Mouse (Mus musculus) embryonic facial prominence, embryonic 15.5 days (tissue): Measurements from ENCODE around the gene Dock3. TPM values are rescaled to one million over a fixed set of nuclear protein-coding genes. Genes with fewer than 3 reads are reported as not detected.

Experiments used
- ATAC-seq: fragments of 200-750 bp; cut with Nextera tagmentation; 2 replicates; pipeline ENCODE4 v1.8.0; 2017; ENCODE audit warnings: low read depth, moderate TSS enrichment; ENCODE audit not compliant: insufficient number of reproducible peaks, low FRiP score, low TSS enrichment
- H3K27ac ChIP-seq: fragments of 300-500 bp; sonication (generic); replicated peaks from 2 replicates; pipeline ENCODE4 v1.5.1; 2015; ENCODE audit warnings: mild to moderate bottlenecking, inconsistent platforms
- H3K27me3 ChIP-seq: fragments of 300-500 bp; sonication (generic); 2 replicates; pipeline ENCODE4 v1.6.1; 2015; ENCODE audit warnings: inconsistent platforms
- H3K36me3 ChIP-seq: fragments of 300-500 bp; sonication (generic); 2 replicates; pipeline ENCODE4 v1.6.1; 2015; ENCODE audit warnings: mild to moderate bottlenecking, inconsistent platforms
- H3K4me1 ChIP-seq: fragments of 300-500 bp; sonication (generic); 2 replicates; pipeline ENCODE4 v1.6.1; 2015; ENCODE audit warnings: inconsistent platforms
- H3K4me2 ChIP-seq: fragments of 300-500 bp; sonication (generic); replicated peaks from 2 replicates; pipeline ENCODE4 v1.6.1; 2015; ENCODE audit warnings: mild to moderate bottlenecking, inconsistent platforms
- H3K4me3 ChIP-seq: fragments of 300-500 bp; sonication (generic); replicated peaks from 2 replicates; pipeline ENCODE4 v1.5.1; 2015; ENCODE audit warnings: mild to moderate bottlenecking, inconsistent platforms
- H3K9ac ChIP-seq: fragments of 300-500 bp; sonication (generic); 2 replicates; pipeline ENCODE4 v1.6.1; 2015; ENCODE audit warnings: inconsistent platforms
- H3K9me3 ChIP-seq: fragments of 300-500 bp; sonication (generic); replicated peaks from 2 replicates; pipeline ENCODE4 v1.6.1; 2016; ENCODE audit warnings: inconsistent platforms
- WGBS: fragments of 180-500 bp; shearing (Covaris S2); methylation state at CpG from one replicate; pipeline ENCODE4 v1.1.7; 2015; 5-methylcytosine and 5-hydroxymethylcytosine counted together
- microRNA-seq: library from miRNA; unstranded; fragments of <30 nt; microRNA quantifications from one replicate; pipeline ENCODE4, GENCODE M21; 2016; ENCODE audit warnings: borderline number of aligned reads
- polyA plus RNA-seq: library from polyadenylated mRNA; unstranded; fragments of >200 nt; fragmentation: Nextera tagmentation; extraction: Ambion mirVana; gene quantifications from 2 replicates; pipeline ENCODE4 v1.2.1, GENCODE M21; 2015

The Dock3 gene
- polyA plus RNA-seq, 1 experiment from 2014 or later, result 0.56 TPM

- no peak overlapping the region for H3K27ac ChIP-seq
- H3K9me3 ChIP-seq, result no peaks in the 10 kb centered on the region
- H3K4me3 ChIP-seq, result no peak overlapping the region
- peaks cover 57% of the 10 kb centered on the region for H3K36me3 ChIP-seq
- H3K4me1 ChIP-seq, result no peaks in the 10 kb centered on the region
- H3K27me3 ChIP-seq, result no peaks in the 10 kb centered on the region
- 76% methylated on average over 5 of the region's 5 CpGs for WGBS
- ATAC-seq, result no peak
- H3K4me2 ChIP-seq, result no peak overlapping the region
- no peak overlapping the region for H3K9ac ChIP-seq
Observed at GRCm38 (mm10) chr9:106874216-106874615, 357.5 kb downstream of the Dock3 start.

GRCm38 (mm10) chr9:106858036-106858435, 373.7 kb downstream of the Dock3 start:
- ATAC-seq, result no peak
- Histone ChIP-seq H3K27me3 (no peaks in the 10 kb centered on the region), H3K36me3 (peaks cover 71% of the 10 kb centered on the region), H3K27ac (no peak overlapping the region), H3K4me3 (no peak overlapping the region), H3K4me1 (no peaks in the 10 kb centered on the region), H3K9ac (no peak overlapping the region), H3K4me2 (no peak overlapping the region), H3K9me3 (no peaks in the 10 kb centered on the region)
- WGBS, result 88% methylated on average over 11 of the region's 11 CpGs

GRCm38 (mm10) chr9:106856664-106857063, 375.0 kb downstream of the Dock3 start:
- no peak overlapping the region for H3K4me3 ChIP-seq
- H3K9ac ChIP-seq, result no peak overlapping the region
- H3K27ac ChIP-seq, result no peak overlapping the region
- H3K36me3 ChIP-seq, result peaks cover 72% of the 10 kb centered on the region
- no peaks in the 10 kb centered on the region for H3K4me1 ChIP-seq
- H3K27me3 ChIP-seq, result no peaks in the 10 kb centered on the region
- H3K9me3 ChIP-seq, result no peaks in the 10 kb centered on the region
- no peak for ATAC-seq
- H3K4me2 ChIP-seq, result no peak overlapping the region
- 80% methylated on average over 3 of the region's 3 CpGs for WGBS

Small RNA genes lying within 50 kb of the gene (microRNA-seq; reads per million reads assigned to microRNA genes)
- gene Gm22238, result not detected

Other genes starting within 250 kb of the Dock3 start
- gene Mapkapk3, start 58.0 kb upstream of the Dock3 start, polyA plus RNA-seq, result 22.2 and 24.0 TPM in 2 replicates
- gene Cish, start 64.1 kb upstream of the Dock3 start, polyA plus RNA-seq, result 14.4 and 18.9 TPM in 2 replicates
- 11.7 and 12.3 TPM in 2 replicates for gene Hemk1, start 106.4 kb upstream of the Dock3 start, polyA plus RNA-seq
- gene 6430571L13Rik, start 108.7 kb upstream of the Dock3 start, polyA plus RNA-seq, result 0.91 and 0.97 TPM in 2 replicates
- gene Cacna2d2, start 167.7 kb upstream of the Dock3 start, polyA plus RNA-seq, result 0.96 and 1.3 TPM in 2 replicates